Mouse (Mus musculus): ENCODE data around the gene P2ry12. TPM values are rescaled to one million over a fixed set of nuclear protein-coding genes. Genes with fewer than 3 reads are reported as not detected.

The P2ry12 gene
- polyA plus RNA-seq (2012; rRNA removed) = 6.6 and 6.7 TPM in 2 replicates

- no peak for TF ChIP-seq POLR2A (IDR thresholded peaks at IDR 0.05; ENCODE audit: borderline replicate concordance, extremely low read depth, insufficient read depth, insufficient read length, poor library complexity, severe bottlenecking)
- TF ChIP-seq CTCF (IDR thresholded peaks at IDR 0.05; ENCODE audit: borderline replicate concordance, extremely low read depth, insufficient read depth, insufficient read length) = no peak
- peak; percentile 74 for DNase-seq (ENCODE audit: low read depth)
Measured at GRCm38 (mm10) chr3:59262704-59263103, at the start of gene P2ry12. Gene P2ry12 (minus strand): TSS chr3:59262871.

GRCm38 (mm10) chr3:59305518-59305917, 42.8 kb upstream of the P2ry12 start:
- DNase-seq (ENCODE audit: low read depth) = no peak
- no peak for TF ChIP-seq CTCF (IDR thresholded peaks at IDR 0.05; ENCODE audit: borderline replicate concordance, extremely low read depth, insufficient read depth, insufficient read length)
- no peak for TF ChIP-seq POLR2A (IDR thresholded peaks at IDR 0.05; ENCODE audit: borderline replicate concordance, extremely low read depth, insufficient read depth, insufficient read length, poor library complexity, severe bottlenecking)

- TF ChIP-seq CTCF (IDR thresholded peaks at IDR 0.05; ENCODE audit: borderline replicate concordance, extremely low read depth, insufficient read depth, insufficient read length) = no peak
- TF ChIP-seq POLR2A (IDR thresholded peaks at IDR 0.05; ENCODE audit: borderline replicate concordance, extremely low read depth, insufficient read depth, insufficient read length, poor library complexity, severe bottlenecking) = no peak
- no peak for DNase-seq (ENCODE audit: low read depth)
Measured at GRCm38 (mm10) chr3:59304944-59305343, 42.3 kb upstream of the P2ry12 start.

GRCm38 (mm10) chr3:59297653-59298052, 35.0 kb upstream of the P2ry12 start:
- TF ChIP-seq POLR2A (IDR thresholded peaks at IDR 0.05; ENCODE audit: borderline replicate concordance, extremely low read depth, insufficient read depth, insufficient read length, poor library complexity, severe bottlenecking) (no peak), CTCF (IDR thresholded peaks at IDR 0.05; ENCODE audit: borderline replicate concordance, extremely low read depth, insufficient read depth, insufficient read length) (no peak)
- DNase-seq (ENCODE audit: low read depth) = no peak

GRCm38 (mm10) chr3:59296563-59297130, 34.0 kb upstream of the P2ry12 start:
- TF ChIP-seq CTCF (IDR thresholded peaks at IDR 0.05; ENCODE audit: borderline replicate concordance, extremely low read depth, insufficient read depth, insufficient read length) = no peak
- no peak for TF ChIP-seq POLR2A (IDR thresholded peaks at IDR 0.05; ENCODE audit: borderline replicate concordance, extremely low read depth, insufficient read depth, insufficient read length, poor library complexity, severe bottlenecking)
- DNase-seq (ENCODE audit: low read depth) = no peak

GRCm38 (mm10) chr3:59295699-59296562, 33.3 kb upstream of the P2ry12 start:
- TF ChIP-seq POLR2A (IDR thresholded peaks at IDR 0.05; ENCODE audit: borderline replicate concordance, extremely low read depth, insufficient read depth, insufficient read length, poor library complexity, severe bottlenecking) = no peak
- TF ChIP-seq CTCF (IDR thresholded peaks at IDR 0.05; ENCODE audit: borderline replicate concordance, extremely low read depth, insufficient read depth, insufficient read length) = no peak
- DNase-seq (ENCODE audit: low read depth) = no peak

- peak; percentile 5 for DNase-seq (ENCODE audit: low read depth)
Measured at GRCm38 (mm10) chr3:59293437-59294199, 30.9 kb upstream of the P2ry12 start.

GRCm38 (mm10) chr3:59290551-59290950, 27.9 kb upstream of the P2ry12 start:
- TF ChIP-seq CTCF (IDR thresholded peaks at IDR 0.05; ENCODE audit: borderline replicate concordance, extremely low read depth, insufficient read depth, insufficient read length) (no peak), POLR2A (IDR thresholded peaks at IDR 0.05; ENCODE audit: borderline replicate concordance, extremely low read depth, insufficient read depth, insufficient read length, poor library complexity, severe bottlenecking) (no peak)

More at GRCm38 (mm10) chr3:59293437-59294199, 30.9 kb upstream of the P2ry12 start:
- TF ChIP-seq CTCF (IDR thresholded peaks at IDR 0.05; ENCODE audit: borderline replicate concordance, extremely low read depth, insufficient read depth, insufficient read length) (no peak), POLR2A (IDR thresholded peaks at IDR 0.05; ENCODE audit: borderline replicate concordance, extremely low read depth, insufficient read depth, insufficient read length, poor library complexity, severe bottlenecking) (no peak)

GRCm38 (mm10) chr3:59278620-59279019, 15.9 kb upstream of the P2ry12 start:
- DNase-seq (ENCODE audit: low read depth) = no peak
- TF ChIP-seq POLR2A (IDR thresholded peaks at IDR 0.05; ENCODE audit: borderline replicate concordance, extremely low read depth, insufficient read depth, insufficient read length, poor library complexity, severe bottlenecking) (no peak), CTCF (IDR thresholded peaks at IDR 0.05; ENCODE audit: borderline replicate concordance, extremely low read depth, insufficient read depth, insufficient read length) (no peak)

More at GRCm38 (mm10) chr3:59290551-59290950, 27.9 kb upstream of the P2ry12 start:
- no peak for DNase-seq (ENCODE audit: low read depth)

- no peak for DNase-seq (ENCODE audit: low read depth)
- TF ChIP-seq POLR2A (IDR thresholded peaks at IDR 0.05; ENCODE audit: borderline replicate concordance, extremely low read depth, insufficient read depth, insufficient read length, poor library complexity, severe bottlenecking) (no peak), CTCF (IDR thresholded peaks at IDR 0.05; ENCODE audit: borderline replicate concordance, extremely low read depth, insufficient read depth, insufficient read length) (no peak)
Measured at GRCm38 (mm10) chr3:59278254-59278533, 15.5 kb upstream of the P2ry12 start.

Measured in brain, embryonic 14.5 days (tissue).